Mouse (Mus musculus) skeletal muscle tissue, adult 2 months (tissue): Measurements from ENCODE around the gene Fam117b.
A peak's percentile ranks its signal among the peaks of the same experiment; 100 is the strongest.

Source experiments
- DNase-seq: peaks from one replicate; pipeline ENCODE4 v3.0.0-alpha.2; 2012; ENCODE audit warnings: low read depth, low spot score

Fam117b gene

GRCm38 (mm10) chr1:59912413-59913157 is at the start of gene Fam117b:
Fam117b (plus strand) TSS chr1:59913006.
- DNase-seq, result peak; percentile 94

DNA sequence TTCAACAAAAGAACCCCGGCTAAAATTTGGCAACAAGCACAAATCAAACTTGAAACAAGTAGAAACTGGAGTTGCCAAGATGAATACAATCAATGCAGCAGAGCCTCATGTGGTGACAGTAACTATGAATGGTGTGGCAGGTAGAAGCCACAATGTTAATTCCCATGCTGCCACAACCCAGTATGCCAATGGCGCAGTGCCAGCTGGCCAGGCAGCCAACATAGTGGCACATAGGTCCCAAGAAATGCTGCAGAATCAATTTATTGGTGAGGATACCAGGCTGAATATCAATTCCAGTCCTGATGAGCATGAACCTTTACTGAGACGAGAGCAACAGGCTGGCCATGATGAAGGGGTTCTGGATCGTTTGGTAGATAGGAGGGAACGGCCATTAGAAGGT is 44.8 kb upstream of the Fam117b start:
- no peak for DNase-seq

DNA sequence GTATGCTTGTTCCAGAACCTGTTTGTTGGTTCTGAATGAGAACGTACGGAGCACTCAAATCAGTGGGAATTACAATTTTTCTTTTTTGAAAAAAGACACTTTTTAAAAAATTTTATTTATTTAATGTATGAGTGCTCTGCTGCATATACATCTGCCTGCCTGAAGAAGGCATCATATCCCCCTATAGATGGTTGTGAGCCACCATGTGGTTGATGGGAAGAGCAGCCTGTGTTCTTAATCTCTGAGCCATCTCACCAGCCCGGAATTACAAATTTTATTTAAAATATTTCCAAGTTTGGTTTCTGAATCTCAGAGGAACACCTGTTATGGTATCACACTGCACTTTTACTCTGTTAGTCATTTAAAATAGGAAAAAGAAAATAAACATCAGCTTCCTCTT is 38.8 kb upstream of the Fam117b start:
- DNase-seq, result no peak

DNA sequence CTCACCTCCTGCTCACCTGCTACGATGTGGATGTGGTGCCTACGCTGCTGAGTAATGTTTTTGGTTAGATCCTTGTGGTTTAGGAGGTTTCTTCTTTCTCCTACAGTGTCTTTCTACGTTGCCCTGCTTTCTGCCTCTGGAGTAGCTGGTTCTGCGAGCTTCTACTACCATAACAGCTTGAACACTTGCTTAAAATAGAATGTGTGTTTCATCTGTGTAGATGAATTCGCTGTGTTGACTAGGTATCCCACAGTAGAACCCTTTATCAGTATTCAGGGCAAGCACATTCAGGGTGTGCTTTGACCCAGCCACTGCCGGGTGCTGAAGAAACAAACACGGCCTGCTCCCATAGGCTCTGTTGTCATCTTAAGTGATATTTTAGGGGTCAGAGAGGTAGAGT is 34.7 kb upstream of the Fam117b start:
- DNase-seq, result no peak

GRCm38 (mm10) chr1:59883349-59884134 is 29.3 kb upstream of the Fam117b start:
- peak; percentile 32 for DNase-seq

GRCm38 (mm10) chr1:59886899-59887298 is 25.9 kb upstream of the Fam117b start:
- no peak for DNase-seq

- no peak for DNase-seq
Measured at GRCm38 (mm10) chr1:59888018-59888417, 24.8 kb upstream of the Fam117b start.

DNA sequence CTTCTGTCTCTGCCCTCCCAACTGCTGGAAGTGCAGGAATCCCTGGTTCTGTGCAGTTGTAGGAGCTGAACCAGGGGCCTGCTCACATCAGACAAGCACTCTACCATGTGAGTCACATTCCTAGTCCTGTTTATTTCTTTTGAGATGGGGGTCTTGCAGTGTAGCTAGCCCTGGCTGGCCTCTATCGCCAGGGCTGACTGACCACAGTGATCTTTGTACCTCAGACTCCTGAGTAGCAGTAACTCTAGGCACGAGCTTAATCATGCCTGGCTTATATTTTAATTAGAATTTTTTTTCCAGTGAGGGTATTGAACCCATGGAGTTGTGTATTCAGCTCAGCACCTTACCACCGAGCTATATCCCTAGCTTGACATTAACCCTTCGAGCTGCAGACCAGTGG is 21.6 kb upstream of the Fam117b start:
- no peak for DNase-seq

GRCm38 (mm10) chr1:59892777-59893176 is 20.0 kb upstream of the Fam117b start:
- DNase-seq, result no peak

GRCm38 (mm10) chr1:59894025-59894424 is 18.8 kb upstream of the Fam117b start:
- no peak for DNase-seq

GRCm38 (mm10) chr1:59895456-59895855 is 17.4 kb upstream of the Fam117b start:
- DNase-seq, result peak; percentile 53

DNA sequence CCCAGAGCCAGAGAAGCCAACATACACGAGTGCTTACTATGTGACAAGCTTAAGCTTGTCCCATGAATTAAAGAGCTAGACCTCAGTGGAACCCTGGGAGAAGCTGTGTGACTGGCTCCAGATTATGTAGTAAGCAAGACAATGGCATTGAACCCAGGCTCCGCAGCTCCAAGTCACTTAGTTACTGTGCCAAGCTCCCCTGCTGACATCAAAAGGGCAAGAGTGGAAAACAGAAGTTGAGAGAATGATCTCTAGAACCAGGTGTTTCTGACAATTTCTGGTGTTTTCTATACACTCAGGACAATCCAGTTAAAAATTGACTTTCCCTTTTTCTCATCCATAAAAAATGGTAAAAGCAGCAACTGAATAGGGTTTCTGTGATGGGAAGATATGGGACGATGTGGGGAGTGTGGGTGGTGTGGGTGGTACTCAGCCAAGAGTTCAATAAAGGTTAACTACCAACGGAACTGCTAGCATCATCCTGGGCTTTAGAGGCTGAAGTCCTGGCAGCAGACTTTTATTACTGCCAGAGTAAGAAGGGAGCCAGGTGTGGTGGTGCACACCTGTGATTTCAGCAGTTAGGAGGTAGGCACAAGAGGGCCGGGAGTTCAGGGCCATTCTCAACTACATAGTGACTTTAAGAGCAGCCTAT is 15.5 kb upstream of the Fam117b start:
- no peak for DNase-seq

DNA sequence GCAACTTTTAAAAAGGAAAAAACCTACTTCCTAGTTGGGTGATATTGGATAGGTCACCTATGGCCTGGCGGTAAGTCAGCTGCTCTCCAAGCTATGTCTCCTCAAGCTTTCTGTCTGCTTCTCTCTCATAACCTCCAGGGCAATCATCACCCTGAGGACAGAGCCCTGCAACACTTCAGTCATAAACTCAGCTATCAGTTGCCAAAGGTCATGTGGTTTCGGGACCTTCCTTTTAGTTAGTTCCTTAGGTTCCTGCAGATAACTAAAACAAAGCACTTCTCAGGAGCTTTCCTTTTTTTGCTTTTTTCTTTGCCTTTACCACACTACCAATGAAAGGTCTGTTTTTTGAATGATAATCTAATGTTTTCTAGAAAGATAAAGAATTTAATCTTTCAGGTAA is 13.1 kb upstream of the Fam117b start:
- DNase-seq, result no peak

DNA sequence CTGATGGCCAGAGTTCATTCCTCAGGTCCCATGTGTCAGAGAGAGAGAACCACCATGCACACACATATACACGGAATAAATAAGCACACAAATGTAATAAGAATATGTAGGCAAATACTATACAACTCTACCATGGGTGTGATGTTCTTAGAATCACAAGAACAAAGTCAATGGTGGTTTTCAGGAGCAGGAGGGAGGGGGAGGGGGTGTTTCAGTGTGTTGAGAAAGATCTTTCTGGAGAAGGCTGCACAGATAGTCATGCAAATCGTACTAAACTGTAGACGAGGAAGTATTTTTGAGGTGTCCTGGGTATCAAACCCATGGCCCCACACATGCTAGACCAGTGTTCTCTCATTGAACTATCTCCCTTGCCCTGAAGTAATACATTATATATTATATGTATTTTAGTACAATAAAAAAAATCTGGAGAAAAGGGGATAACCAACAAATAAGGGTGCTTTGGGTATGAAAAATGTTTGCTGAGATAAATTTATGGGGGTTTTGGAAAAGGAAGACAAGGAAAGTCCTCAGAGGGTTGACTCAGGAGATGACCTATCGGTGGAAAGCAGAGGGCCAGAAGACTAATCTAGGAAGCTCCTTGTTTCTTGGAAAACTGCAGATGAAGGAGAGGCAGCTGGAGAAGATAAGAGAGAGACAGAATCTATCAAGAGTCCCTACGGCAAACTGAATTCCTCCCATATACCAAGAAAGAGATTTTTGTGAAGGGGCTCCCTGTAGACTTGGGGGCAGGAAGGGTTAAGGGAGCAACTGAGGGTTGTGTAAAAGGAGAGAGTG is 11.5 kb upstream of the Fam117b start:
- no peak for DNase-seq

DNA sequence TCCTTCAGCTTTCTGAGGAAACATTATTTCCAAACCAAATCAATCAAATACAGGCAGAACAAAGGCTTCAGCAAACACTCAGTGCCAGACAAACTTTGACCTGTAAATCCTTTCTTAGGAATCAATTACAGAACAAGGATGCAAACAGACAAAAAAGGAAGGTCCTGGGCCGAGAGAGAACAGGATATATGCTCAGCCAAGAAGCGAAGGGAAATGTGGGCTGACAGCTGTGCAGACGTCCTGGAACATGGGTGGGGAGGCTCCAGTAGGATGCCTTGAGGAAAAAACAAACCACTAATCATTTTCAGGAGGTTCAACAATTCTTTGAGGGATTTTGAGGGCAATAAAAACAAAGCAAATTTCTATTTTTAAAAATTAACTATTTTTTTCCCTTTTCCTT is 10.2 kb upstream of the Fam117b start:
- DNase-seq, result peak; percentile 16

DNA sequence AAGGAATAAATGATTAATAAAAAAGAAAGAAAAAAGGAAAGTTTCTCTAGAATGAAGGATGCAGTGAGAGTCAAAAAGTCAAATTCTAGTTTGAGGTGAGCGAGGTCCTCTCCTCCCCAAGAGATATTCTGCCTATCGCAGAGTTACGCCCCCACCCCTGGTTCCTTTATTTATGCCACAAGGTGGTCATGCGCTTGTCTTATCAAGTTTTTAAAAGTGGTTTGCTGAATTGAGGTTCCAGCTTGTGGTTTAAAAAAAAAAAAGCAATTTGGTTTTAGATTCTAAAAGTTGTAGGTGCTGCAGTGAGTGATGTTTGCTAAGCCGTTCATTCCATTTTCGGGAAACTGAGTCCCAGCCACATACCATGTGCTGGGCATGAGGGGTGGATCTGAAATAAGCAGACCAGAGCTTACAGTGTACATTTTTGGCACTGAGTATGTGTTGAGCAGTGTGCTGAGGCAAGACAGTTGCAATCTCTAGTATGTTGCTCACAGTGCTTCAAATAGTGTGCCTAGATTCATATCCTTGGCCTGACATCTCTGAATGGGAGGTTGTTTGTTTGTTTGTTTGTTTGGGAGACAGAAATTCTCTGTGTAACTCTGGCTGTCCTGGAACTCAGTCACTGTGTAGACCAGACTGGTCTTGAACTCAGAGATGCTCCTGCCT is 8.0 kb upstream of the Fam117b start:
- DNase-seq, result no peak

DNA sequence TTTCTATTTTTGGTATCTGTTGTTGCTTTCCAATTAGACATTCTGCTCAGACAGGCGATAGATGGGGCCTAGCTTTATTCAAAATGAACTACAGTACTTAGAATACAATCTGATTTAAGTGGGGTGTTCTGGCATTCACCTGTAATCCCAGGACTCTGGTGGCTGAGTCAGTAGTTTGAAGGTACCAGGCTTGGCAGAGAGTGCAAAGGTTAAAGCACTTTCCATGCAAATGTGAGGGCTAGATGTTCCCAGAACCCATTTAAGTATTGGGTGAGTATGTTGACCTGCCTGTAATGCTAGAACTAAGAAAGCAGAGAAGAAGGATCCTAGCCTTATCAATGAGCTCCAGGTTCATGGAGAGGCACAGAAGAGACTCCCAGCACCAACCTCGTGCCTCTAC is 6.9 kb upstream of the Fam117b start:
- no peak for DNase-seq

DNA sequence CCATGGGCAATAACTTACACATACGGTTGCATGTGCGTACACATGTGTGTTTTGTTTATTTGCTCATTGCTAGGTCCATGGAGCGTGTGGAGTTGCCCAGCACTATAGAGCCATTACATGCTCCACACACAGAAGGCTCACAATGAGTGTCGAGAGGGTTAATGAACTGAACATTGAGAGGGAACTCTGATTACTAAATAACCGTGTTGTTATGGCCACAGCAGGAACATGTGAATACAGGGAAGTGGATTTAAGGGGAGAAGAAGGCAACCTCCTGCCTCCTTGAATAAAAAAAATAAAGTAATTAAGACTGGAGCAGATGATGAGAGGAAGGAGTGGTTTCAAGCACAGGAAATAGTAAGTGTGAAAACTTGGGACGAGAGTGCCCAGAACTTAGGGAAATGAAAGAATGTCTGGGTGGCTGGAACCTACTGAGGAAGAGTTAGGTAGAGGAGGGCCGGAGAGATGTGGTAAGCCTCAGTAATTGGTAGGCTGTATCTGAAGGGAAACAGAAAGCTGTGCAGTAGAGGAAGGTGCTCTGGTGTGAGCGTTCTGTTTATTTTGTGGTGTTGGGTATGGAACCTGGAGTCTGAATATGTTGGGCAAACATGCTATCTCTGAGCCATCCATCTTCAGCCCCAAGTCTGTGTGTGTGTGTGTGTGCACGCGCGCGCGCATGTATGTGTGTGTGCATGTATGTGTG is 5.8 kb upstream of the Fam117b start:
- no peak for DNase-seq

- DNase-seq, result no peak
Measured at GRCm38 (mm10) chr1:59907700-59908099, 5.1 kb upstream of the Fam117b start.

DNA sequence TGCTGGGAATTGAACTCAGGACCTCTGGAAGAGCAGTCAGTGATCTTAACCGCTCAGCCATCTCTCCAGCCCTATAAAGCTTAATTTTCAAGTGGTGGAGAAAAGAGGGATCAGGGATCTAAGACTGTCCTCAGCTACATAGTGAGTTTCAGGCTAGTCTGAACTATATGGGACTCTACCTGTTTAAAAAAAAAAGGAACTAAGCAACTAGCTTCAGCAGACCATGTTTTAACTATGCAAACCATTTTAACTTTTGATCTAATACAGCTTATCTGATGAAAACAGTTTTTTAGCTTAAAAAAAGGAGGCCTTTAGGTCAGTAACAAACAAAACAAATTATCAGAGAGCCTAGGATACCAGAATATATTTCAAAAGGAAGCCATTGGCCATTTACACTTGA is 1.9 kb upstream of the Fam117b start:
- no peak for DNase-seq
